Mouse (Mus musculus) retina, adult 2 months (tissue): ENCODE data around the gene Wwc2.

Experiments
- DNase-seq: peaks from one replicate; pipeline ENCODE4 v3.0.0-alpha.2; 2012; ENCODE audit warnings: low read depth, low spot score

Gene Wwc2

DNA sequence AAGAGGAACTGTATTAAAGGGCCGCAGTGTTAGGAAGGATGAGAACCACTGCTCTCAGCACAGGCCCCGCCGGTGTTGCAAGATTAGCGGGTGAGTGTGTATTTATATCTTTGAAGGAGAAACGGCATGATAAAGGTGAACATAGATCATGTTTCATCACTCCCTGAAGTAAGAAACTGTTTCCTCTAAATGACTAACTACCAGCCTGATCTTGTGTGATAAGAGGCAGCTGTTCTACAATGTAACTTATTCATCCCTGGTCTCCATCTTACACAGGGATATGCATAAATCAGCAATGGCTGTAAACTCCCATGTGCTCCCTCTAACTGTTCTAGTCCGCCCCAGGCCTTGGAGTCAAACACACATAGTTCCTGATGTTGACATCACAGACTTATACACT, 191.3 kb downstream of the Wwc2 start:
- no peak for DNase-seq

GRCm38 (mm10) chr8:47791986-47792385, 198.7 kb downstream of the Wwc2 start:
- no peak for DNase-seq

DNA sequence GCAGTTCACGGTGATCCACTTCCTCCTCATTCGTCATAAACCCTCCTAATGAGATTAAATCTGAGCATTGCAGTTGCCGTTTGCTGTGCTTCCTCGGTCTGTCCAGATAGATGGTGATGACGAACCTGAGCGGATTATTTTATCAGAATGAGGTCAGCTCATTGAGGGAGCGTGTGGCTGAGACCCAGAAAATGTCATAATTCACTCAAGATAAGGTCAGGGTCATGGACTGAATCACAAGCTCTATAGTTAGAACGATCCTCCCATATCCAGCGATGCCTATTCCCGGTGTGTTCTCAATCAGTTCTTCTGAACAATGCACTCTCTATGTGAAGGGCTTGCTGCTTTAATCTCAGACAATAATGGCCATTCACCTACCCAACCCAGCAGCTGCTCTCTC, 203.0 kb downstream of the Wwc2 start:
- peak; percentile 88 for DNase-seq

- no peak for DNase-seq
Measured at GRCm38 (mm10) chr8:47786323-47786722, 204.4 kb downstream of the Wwc2 start.

DNA sequence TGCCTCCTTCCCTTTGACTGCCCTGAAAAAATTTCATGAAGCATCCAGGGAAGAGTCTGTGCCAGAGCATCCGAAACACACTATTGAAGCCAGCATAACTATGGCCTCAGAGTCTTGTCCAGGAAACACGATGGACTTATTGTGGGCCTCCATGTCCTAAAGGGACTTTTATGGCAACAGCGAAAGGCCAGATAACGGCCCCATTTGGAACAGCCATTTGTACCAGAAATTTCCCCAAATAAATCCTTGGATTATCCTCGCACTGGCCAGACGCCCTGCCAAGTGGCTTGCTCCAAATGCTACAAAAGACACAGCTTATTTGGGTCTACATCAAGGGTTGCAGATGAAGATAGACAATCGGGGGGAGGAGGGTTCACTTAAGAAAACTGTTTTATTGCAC, 206.3 kb downstream of the Wwc2 start:
- DNase-seq: no peak

GRCm38 (mm10) chr8:47783944-47784343, 206.8 kb downstream of the Wwc2 start:
- DNase-seq: no peak

- no peak for DNase-seq
Measured at GRCm38 (mm10) chr8:47783544-47783943, 207.2 kb downstream of the Wwc2 start.

DNA sequence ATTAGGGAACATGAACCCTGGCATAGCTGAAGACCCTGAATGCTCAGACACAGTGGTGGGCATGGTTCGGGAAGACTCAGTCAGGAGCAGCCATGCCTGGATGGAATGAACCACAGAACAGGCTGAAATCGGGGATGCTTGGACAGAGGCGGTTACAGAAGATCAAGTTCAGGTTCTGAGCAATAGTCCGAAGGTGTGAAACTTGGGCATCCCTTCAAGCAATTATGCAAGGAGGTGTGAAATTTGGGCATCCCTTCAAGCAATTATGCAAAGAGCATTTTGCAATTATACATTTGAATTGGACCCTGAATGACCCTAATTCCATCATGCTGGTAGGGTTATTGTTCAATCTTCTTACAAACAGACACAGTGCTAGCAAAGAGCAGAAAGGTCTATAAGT, 208.8 kb downstream of the Wwc2 start:
- no peak for DNase-seq

GRCm38 (mm10) chr8:47779589-47779988, 211.1 kb downstream of the Wwc2 start:
- DNase-seq: no peak

DNA sequence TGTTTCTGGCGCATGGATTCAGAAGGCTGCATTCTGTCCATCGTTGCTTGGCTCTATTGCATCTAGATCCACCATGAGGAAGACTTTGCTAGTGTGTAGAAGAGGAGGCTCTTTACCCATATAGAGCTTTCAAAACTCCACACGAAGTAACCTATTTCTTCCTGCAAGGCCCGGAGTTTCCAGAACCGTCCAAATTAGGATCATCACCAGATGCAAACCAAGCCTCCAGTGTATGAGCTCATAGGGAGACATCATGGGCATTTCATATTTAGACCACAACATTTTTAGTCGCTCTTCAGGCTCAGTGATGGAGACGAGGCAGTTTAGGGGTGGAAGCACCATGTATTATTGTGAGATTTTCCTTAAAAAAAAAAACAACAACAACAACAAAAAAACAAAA, 213.3 kb downstream of the Wwc2 start:
- DNase-seq: no peak
